Mouse (Mus musculus) thymus, adult 2 months (tissue): Measurements from ENCODE around the gene Cspg5.

Experiments
- CTCF ChIP-seq: fragments of 200-500 bp; IDR thresholded peaks from 2 replicates; pipeline ENCODE4 v1.5.1; 2012; ENCODE audit warnings: mild to moderate bottlenecking, control low read depth, low read length, moderate library complexity, borderline replicate concordance; ENCODE audit not compliant: control insufficient read depth, poor library complexity, insufficient read depth; ENCODE audit errors: extremely low read depth
- POLR2A ChIP-seq: fragments of 200-500 bp; IDR thresholded peaks from 2 replicates; pipeline ENCODE4 v1.6.1; 2012; ENCODE audit warnings: mild to moderate bottlenecking, low read length, control low read depth, moderate library complexity; ENCODE audit not compliant: control insufficient read depth, poor library complexity, insufficient read depth; ENCODE audit errors: extremely low read depth

DNA sequence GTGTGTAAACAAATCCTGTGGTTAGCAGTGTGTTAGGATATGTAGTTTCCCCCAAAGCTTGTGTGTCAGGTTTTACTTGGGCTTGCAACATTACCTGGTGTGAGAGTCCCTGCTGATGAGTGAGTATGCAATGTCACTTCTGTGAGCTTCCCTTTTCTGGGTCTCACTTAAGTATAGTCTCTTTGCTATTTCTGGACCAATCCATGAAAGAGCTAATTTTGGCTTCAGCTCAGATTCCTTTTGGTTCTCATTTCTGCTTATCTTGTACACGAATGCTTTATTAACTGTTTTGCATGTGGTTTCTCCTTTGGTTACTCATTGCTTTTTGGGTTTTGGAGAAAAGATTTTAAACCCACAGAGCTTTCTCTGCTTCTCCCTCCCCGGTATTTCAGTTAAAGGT, 43.7 kb upstream of the Cspg5 start:
- no peak for TF ChIP-seq CTCF
- TF ChIP-seq POLR2A, result no peak
